Mouse (Mus musculus) embryonic stem cell, embryonic (primary cell): ENCODE data around the gene Sel1l.

ENCODE experiments used
- CTCF ChIA-PET, 4 experiments: fragments of 300-600 bp in 2 of 4; fragments of 350-600 bp in 2 of 4; sonication (Branson Sonifier 250); formaldehyde crosslinking; loops; one replicate each; lab custom pipeline; 2022; ENCODE audit warnings: inconsistent platforms in 2 of 4; lab: Charles Lee
- POLR2A ChIA-PET, 4 experiments: fragments of 300-600 bp in 2 of 4; fragments of 350-600 bp in 2 of 4; sonication (Branson Sonifier 250); formaldehyde crosslinking; loops; one replicate each; lab custom pipeline; 2022; ENCODE audit warnings: antibody characterized with exemption in 4 of 4, inconsistent platforms in 1 of 4; lab: Charles Lee

Gene Sel1l

DNA sequence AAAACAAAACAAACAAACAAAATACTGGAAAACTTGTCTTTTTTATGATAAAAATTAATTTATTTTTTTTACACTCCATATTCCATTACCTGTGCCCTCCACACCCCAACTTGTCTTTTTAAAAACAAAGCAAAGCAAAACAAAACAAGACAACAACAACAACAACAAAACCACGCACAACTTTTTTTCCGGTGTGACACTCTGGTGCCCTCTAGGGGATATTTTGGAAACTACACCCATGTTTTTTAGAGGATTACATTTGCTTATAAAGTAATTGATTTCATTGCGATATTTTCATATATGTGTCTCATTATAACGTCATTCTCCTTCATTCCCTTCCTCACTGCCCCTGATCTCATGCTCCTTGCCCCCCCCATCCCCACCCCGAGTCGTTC is 49.6 kb downstream of the Sel1l start:
- POLR2A ChIA-PET = interaction anchor here in 1 of 4 experiments (0.9 to 1.7 kb wide), 3 partner anchors 9 to 211 kb away, joined by 3 to 4 read pairs (median 4); no protein-coding TSS in a partner anchor
- CTCF ChIA-PET = interaction anchor here in 1 of 4 experiments (1.2 kb wide), 1 partner anchor 399 kb away, joined by 3 read pairs; no protein-coding TSS in a partner anchor

DNA sequence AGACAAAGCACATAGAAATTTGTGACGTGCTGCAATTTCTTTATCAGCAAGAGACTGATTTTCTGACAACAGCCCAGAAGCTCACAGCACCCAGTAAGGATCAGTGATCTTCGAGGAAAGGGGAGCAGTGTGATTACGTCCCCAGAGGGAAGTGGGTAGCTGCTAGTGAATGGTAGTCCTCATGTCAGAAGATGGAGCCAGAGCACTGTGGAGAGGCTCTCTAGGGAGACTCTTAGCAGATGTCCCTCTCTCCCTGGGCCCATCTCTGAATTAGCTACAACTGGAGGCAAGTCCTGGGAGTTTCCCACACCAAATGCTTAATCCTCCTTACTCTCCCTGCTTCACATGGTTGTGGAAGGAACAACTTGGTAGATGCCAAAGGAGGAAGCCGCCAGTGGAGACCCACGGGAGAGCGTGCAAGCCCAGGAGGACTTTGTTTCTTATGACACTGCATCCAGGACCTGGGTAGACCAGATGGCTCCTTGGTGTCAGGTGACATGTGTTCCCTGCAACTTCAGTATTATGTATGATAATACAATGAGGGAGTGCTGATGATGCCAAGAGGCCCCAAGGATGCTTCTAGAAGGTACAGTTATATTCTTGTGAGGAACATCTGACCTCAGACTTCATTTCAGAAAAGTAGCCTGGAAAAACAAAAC is 50.1 kb downstream of the Sel1l start:
- CTCF ChIA-PET = interaction anchor here in 1 of 4 experiments (0.6 kb wide), 1 partner anchor 58 kb away, joined by 3 read pairs; no protein-coding TSS in a partner anchor

DNA sequence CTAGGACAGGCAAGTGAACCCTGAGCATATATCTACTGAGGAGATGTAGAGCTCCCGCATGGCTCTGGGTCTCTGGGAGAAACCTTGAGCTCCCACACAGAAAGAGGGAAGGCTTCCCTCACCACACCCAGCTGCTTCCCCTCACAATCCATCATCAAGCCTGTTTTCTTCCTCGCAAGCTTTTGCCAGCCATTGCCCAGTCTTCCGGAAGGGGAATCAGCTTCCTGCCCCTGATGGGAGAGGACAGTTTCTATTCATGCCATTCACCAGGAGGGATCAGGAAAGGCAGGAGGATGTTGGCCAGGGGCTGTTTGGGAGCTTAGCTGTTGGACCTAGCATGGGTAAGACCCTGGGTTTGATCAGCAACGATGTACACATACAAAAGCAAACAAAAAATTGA is 52.2 kb downstream of the Sel1l start:
- CTCF ChIA-PET = interaction anchor here in 3 of 4 experiments (0.7 to 1.4 kb wide), 4 partner anchors 8 to 17 kb away, joined by 3 to 10 read pairs (median 4); partner anchors contain the start of gene Ston2 (in 1 of the 3)
- POLR2A ChIA-PET = interaction anchor here in 1 of 4 experiments (1.4 kb wide), 1 partner anchor 209 kb away, joined by 6 read pairs; no protein-coding TSS in a partner anchor

More for the DNA sequence above, 50.1 kb downstream of the Sel1l start:
- POLR2A ChIA-PET = interaction anchor here in 1 of 4 experiments (1.7 kb wide), 1 partner anchor 211 kb away, joined by 4 read pairs; no protein-coding TSS in a partner anchor

DNA sequence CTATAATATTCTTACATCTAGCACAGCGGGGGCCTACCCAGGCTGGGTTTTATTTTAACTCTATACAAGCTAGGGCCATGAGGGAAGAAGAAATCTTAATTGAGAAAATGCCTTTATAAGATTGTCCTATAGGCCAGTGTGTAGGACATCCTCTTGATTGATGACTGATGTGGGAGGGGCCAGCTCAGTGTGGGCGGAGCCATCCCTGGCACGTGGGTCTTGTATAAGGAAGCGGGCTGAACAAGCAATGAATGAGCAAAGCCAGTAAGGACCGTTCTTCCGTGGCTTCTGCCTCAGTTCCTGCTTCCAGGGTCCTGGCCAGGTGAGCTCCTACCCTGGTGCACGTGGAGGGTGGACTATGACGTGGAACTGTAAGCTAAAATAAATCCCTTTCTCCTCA is 55.7 kb downstream of the Sel1l start:
- ChIA-PET POLR2A (interaction anchor here in 2 of 4 experiments (0.7 to 1.0 kb wide), 2 partner anchors 15 kb away, joined by 3 to 4 read pairs; no protein-coding TSS in a partner anchor), CTCF (interaction anchor here in 1 of 4 experiments (1.2 kb wide), 1 partner anchor 153 kb away, joined by 3 read pairs; no protein-coding TSS in a partner anchor)

DNA sequence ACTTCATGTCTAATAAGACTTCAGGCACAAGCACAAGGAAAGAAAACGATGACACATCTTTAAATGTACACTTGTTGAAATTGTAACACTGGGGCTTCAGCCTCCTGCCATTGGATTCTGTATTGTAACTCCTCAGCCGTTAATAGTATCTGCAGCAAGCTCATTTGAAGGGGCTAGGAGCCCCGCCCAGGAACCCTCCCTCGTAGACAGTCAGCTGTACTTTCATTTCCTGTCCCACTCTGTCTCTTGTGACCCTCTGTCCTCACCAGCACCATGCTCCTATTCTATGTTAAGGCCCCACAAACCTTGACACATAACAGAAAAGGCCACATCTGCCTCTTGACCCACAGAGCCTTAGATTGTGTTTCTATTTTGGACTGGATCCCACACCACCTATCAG is 57.1 kb downstream of the Sel1l start:
- POLR2A ChIA-PET = interaction anchor here in 3 of 4 experiments (0.5 to 1.2 kb wide), 5 partner anchors 10 to 150 kb away, joined by 3 to 5 read pairs (median 3); no protein-coding TSS in a partner anchor

DNA sequence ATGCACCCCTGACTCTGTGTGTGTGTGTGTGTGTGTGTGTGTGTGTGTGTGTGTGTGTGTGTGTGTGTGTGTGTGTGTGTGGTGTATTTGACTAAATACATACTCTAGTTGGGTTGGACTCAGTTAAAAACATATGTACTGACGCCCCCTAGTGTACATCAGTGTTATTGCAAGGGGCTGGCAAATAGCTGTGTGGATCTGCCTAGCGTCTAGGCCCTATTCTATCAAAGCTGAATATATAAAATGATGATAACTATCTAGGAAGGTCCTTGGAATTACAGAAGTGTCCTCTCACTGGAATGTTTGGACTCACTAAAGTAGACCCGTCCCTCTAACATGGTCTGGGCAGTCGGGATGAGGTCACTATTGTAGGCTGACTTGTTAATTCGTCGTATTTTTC is 59.2 kb downstream of the Sel1l start:
- CTCF ChIA-PET = interaction anchor here (0.5 to 3.7 kb wide), 97 partner anchors 8 to 1142 kb away, joined by 3 to 39 read pairs (median 4); partner anchors contain the start of genes Cep128 (in 1 of the 4) and Tshr (in 1 of the 4)
- POLR2A ChIA-PET = interaction anchor here (0.6 to 1.4 kb wide), 15 partner anchors 9 to 1005 kb away, joined by 3 to 12 read pairs (median 4); partner anchors contain the start of gene Gtf2a1 (in 1 of the 4)

More for the DNA sequence above, 57.1 kb downstream of the Sel1l start:
- CTCF ChIA-PET = interaction anchor here in 3 of 4 experiments (0.6 to 0.7 kb wide), 3 partner anchors 238 to 1349 kb away, joined by 3 to 5 read pairs (median 3); no protein-coding TSS in a partner anchor

DNA sequence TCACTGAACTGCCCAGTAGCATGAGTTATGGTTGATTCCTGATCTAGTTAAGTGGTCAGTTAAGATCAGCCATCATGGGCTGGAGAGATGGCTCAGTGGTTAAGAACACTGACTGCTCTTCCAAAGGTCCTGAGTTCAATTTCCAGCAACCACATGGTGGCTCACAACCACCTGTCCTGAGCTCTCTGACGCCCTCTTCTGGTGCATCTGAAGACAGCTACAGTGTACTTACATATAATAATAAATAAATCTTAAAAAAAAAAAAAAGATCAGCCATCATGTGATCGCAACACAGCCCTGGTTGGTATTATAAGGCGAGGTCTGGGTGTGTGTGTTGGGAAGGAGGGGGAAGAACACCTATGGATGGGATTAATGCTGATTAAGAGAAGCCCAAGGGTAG is 60.5 kb downstream of the Sel1l start:
- CTCF ChIA-PET = interaction anchor here (0.6 to 3.7 kb wide), 25 partner anchors 9 to 388 kb away, joined by 3 to 39 read pairs (median 4); no protein-coding TSS in a partner anchor
- POLR2A ChIA-PET = interaction anchor here (1.0 to 2.0 kb wide), 8 partner anchors 10 to 199 kb away, joined by 3 to 9 read pairs (median 4); partner anchors contain the start of gene Gtf2a1 (in 3 of the 4)

DNA sequence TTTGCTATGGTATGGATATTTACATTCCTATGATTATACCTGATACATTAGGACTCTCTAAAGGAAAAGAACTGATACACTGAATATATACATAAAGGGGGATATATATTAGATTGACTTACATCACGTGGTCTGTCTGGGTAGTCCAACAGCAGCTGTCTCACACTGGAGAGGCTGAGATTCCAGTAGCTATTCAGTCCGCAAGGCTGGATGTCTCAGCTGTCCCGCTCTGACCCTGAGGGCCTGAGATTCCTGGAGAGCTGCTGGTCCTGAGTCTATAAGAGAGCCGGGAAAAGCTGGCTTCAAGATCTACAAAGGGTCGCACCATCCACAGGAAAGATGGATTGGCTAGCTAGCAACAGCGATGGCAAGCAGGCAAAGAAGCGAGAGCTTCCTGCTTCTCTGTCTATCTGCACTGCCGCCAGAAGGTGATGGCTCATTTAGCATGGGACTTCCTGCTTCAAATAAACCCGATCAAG is 61.0 kb downstream of the Sel1l start, which contains the start of gene Ston2:
Gene Ston2, minus strand, starts transcription at position 429 of the 479 bp plus-strand sequence.
- CTCF ChIA-PET = interaction anchor here (0.6 to 3.7 kb wide), 27 partner anchors 9 to 452 kb away, joined by 3 to 39 read pairs (median 4); no protein-coding TSS in a partner anchor
- POLR2A ChIA-PET = interaction anchor here (0.8 to 2.0 kb wide), 10 partner anchors 9 to 200 kb away, joined by 3 to 9 read pairs (median 3); partner anchors contain the start of gene Gtf2a1 (in 3 of the 4)

DNA sequence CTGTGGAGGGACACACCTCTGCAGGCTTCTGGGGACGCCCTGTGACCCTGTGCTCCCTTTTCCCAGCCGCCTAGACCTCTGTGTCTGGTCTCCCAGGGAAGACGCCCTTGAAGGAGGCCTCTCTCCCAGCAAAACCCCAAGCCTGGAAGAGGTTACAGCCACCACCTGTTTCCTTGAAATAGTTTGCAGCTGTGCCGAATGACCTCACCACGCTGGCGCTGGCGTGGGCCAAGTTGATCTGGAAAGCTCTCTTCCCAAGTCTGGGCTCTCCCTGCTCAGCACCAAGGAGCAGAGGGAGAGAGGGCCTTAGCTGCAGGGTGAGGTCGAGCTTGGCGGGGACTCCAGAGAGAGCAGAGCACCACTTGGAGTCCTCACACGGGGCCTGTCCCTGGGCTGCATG is 62.6 kb downstream of the Sel1l start:
- CTCF ChIA-PET = interaction anchor here in 3 of 4 experiments (0.7 to 2.6 kb wide), 4 partner anchors 86 to 386 kb away, joined by 3 to 11 read pairs (median 4); no protein-coding TSS in a partner anchor
- POLR2A ChIA-PET = interaction anchor here in 3 of 4 experiments (0.5 to 1.7 kb wide), 5 partner anchors 8 to 440 kb away, joined by 3 to 4 read pairs (median 3); no protein-coding TSS in a partner anchor

DNA sequence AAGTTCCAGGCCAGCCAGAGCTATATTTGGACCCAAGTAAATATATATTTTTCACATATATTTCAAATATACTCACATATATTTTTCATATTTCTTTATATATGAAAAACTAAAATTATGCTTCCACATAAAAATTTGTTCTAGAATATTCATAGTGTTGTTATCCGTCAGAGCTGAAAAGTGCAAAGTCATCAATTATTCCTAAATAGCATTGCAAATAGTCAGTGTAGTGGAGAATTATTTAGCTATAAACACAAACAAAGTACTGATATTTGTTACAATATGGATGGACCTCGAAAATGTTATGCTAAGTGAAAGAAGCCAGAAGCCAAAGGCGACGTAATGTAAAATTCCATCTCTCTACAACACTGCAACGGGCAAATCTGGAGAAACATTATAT is 67.5 kb downstream of the Sel1l start:
- CTCF ChIA-PET = interaction anchor here in 2 of 4 experiments (1.2 to 2.3 kb wide), 2 partner anchors 8 to 9 kb away, joined by 3 to 13 read pairs; no protein-coding TSS in a partner anchor
- POLR2A ChIA-PET = interaction anchor here in 1 of 4 experiments (1.0 to 1.3 kb wide), 2 partner anchors 8 to 140 kb away, joined by 3 to 4 read pairs; no protein-coding TSS in a partner anchor

DNA sequence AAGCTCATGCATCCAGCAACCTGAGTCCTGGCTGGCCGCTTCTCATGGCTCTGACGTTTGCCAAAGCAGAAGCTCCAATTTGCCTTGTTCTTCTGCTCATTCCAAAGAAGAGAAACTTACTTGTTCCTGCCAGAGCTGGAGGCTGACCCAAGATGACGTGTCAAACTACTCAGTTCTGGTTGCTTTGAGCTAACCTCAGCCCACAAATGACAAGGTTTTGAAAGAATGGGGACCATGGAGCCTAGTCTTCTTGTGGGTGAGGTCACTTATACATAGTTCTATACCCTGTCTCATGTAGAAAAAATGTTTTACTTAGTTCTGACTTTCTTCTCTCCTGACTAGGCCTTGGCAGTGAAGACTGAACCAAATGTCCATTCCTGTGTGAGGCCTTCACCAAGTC is 68.4 kb downstream of the Sel1l start:
- ChIA-PET CTCF (interaction anchor here in 3 of 4 experiments (0.7 to 3.0 kb wide), 3 partner anchors 9 to 10 kb away, joined by 4 to 34 read pairs (median 13); no protein-coding TSS in a partner anchor), POLR2A (interaction anchor here in 2 of 4 experiments (0.6 to 2.0 kb wide), 6 partner anchors 9 to 363 kb away, joined by 3 to 12 read pairs (median 4); partner anchors contain the start of gene Gtf2a1 (in 1 of the 2))

DNA sequence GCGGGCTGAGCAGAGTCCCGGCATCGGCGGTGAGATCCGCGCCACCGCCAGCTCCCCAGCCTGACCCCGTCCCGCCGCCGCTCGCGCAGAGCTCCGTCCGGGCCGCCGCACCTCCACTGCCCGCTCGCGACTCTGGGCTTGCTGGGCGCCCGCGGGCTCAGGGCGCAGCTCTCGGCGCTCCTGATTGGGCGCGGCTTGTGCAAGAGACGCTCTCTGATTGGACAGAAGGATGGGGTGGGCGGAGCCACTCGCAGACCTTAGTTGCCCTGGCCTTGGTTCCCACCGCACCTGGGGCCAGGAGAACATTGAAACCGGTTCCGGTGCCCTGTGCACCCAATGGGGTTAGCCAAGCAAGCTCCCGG is 70.0 kb downstream of the Sel1l start:
- ChIA-PET POLR2A (interaction anchor here (0.6 to 2.2 kb wide), 46 partner anchors 8 to 402 kb away, joined by 3 to 15 read pairs (median 5); partner anchors contain the start of genes Gtf2a1 (in 3 of the 4), Ston2 (in 2 of the 4), Cep128 (in 1 of the 4) and Sel1l (in 1 of the 4)), CTCF (interaction anchor here (0.6 to 3.0 kb wide), 14 partner anchors 9 to 379 kb away, joined by 3 to 34 read pairs (median 4); partner anchors contain the start of gene Ston2 (in 1 of the 4))

DNA sequence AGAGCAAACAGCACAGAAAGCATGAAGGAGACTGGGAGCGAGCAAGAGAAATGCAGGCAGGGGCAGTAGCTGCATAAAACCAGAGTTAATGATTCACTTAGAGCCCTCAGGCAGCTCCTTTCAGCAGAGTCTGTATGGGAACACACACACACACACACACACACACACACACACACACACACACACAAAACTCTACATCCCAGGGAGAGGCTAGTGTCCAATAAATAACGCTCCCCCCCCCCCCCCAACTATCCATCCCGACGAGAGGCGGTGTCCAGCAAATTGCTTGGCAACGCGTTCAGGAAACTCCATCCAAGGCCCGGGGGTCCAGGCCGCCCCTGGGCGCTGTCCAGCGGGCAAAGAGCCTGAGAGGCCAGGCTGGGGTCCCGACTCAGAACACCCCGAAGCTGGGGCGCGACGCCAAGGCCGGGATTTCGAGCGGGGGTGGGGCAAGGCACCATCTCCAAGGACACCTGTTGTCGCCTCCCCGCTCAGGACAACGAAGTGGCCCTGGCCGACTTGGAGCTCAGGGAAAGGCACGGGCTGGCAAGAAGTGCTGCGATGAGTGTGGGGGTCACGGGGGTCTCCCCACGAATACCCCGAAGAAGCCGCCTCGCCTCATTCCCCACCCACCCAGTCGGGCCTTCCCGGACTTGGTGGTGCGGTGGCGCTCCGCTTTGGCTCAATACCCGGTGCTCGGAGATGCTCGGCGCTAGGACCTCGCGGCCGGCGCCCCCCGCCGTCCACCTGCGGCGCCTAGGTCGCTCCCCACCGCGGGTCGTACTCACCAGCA is 70.5 kb downstream of the Sel1l start:
- POLR2A ChIA-PET = interaction anchor here (0.6 to 2.2 kb wide), 52 partner anchors 7 to 960 kb away, joined by 3 to 15 read pairs (median 5); partner anchors contain the start of genes Gtf2a1 (in 3 of the 4), Ston2 (in 2 of the 4), Cep128 (in 1 of the 4) and Sel1l (in 1 of the 4)
- CTCF ChIA-PET = interaction anchor here (0.6 to 3.0 kb wide), 16 partner anchors 9 to 378 kb away, joined by 3 to 34 read pairs (median 4); partner anchors contain the start of gene Ston2 (in 1 of the 4)

DNA sequence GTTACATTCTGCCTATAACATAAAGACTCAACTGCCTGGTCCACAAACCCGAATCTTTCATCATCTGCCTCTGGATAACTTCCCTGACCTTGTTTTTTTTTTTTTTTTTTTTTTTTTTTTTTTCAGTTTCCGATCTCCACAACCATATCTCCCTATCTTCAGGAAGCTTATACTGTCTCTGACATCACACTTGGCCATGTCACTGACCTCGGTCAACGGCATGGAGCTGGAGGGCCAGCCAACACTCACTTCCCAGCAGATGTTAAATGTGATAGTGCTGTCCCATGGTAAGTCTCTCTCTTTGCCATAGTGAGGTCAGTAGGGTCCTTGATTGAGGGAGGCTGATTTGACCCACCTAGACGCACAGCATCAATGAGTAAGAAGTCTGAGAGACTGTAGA is 72.6 kb downstream of the Sel1l start:
- ChIA-PET POLR2A (interaction anchor here in 2 of 4 experiments (0.6 to 0.7 kb wide), 3 partner anchors 124 to 447 kb away, joined by 3 to 5 read pairs (median 4); no protein-coding TSS in a partner anchor), CTCF (no interaction called here)

DNA sequence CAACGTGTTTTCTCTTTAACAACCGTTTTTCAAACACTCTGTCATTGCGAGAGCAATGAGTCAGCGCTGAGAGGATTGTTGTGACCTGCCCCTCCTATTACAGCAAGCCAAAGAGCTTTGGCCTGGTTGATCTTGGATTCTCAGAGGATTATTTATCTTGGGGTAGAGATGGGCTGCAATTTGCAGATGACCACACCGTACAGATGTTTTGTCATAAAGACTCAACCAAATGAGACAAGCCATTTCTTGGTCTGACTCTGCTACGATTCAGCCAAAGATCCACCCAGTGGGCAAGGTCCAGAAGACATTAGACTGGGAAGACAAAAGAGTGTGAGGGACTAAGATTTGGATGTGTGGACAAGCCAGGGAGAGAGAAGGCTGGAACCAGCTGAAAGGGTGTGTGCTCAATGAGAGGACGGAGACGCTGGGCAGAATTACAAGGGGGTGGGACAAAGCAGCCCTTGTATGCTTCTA is 74.1 kb downstream of the Sel1l start:
- ChIA-PET POLR2A (interaction anchor here in 1 of 4 experiments (0.9 kb wide), 1 partner anchor 91 kb away, joined by 3 read pairs; no protein-coding TSS in a partner anchor), CTCF (no interaction called here)

DNA sequence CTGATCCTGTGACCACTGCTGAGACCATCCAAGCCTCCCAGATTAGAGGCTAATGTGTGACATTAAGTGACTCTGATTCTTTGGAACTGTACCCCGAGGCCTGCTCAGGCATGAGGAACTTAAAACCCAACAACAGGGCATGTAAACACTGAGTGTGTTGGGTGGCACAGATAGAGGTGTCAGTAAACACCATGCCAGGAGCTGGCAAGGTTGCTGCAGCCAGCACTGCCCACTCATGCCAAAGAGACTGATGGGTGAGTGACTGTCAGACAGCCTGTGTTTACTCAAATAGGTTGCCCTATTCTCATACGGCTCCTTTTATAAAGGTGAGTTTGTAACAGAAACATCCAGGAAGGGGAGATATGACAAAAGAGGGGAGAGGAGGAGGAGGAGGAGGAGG is 80.1 kb downstream of the Sel1l start:
- POLR2A ChIA-PET = no interaction called here
- CTCF ChIA-PET = no interaction called here

DNA sequence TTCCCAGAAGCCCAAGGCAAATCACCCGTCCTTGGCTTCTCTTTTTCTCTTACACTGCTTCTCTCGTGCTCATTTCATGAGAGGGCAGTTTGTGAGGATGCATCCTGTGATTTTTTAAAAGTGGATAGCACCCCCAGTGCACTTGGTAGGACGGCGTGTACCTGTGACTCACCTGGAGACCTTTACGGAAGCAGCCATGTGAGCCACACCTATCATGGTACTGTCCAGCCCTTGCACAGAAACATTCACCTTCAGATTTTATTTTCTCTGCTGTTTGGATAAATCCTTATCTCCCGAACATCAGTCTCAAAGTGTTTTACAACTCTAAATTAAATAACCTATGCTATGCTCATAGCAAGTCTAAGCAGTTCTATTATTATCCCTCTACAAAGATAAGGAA is 80.8 kb downstream of the Sel1l start:
- ChIA-PET CTCF (no interaction called here), POLR2A (no interaction called here)
